Mouse (Mus musculus): ENCODE measurements at regions not wholly inside any gene's neighbourhood (a gene's known extent, or its start where the extent isn't known, plus 50 kb on each side); places are given as distances from the start of the nearest gene placed in this dataset.

DNA sequence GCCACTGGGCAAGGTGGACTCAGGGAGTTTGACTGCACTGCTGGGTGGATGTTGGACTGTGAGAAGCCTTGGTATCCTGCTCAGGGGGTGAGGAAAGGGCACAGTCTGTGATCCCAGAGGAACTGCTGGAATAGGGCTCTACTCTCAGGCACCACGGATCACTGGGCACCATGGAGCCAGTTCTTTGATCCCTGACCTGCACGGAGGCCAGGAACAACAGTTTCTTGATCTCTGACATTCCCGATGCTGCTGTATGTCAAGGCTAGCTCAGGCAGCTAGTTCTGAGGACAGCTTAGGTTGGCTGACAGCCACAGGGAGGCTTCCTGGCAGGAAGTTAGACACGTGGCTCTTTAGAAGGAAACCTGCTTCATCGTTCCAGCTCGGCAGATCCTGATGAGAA is 289.5 kb upstream of the Slit2 start:
- TF ChIP-seq POLR2A (IDR thresholded peaks at IDR 0.05; ENCODE audit: low read depth, low read length): no peak
- TF ChIP-seq CTCF (IDR thresholded peaks at IDR 0.05; ENCODE audit: borderline replicate concordance, insufficient read depth, low read length): no peak

Measured in embryonic fibroblast, embryonic 13.5 days (primary cell).